Mouse (Mus musculus): ENCODE measurements around the gene Gm13089. TPM values are rescaled to one million over a fixed set of nuclear protein-coding genes. Genes with fewer than 3 reads are reported as not detected.

Gene Gm13089
- total RNA-seq (2023): not detected

GRCm38 (mm10) chr4:143702611-143703010 lies at the start of gene Gm13089:
TSS of gene Gm13089 (minus strand) at chr4:143702711.

GRCm38 (mm10) chr4:143719155-143719554 lies 16.6 kb upstream of the Gm13089 start, which contains the start of gene Gm13078:
TSS of gene Gm13078 (plus strand) at chr4:143719455.

GRCm38 (mm10) chr4:143657146-143657545 lies 45.4 kb downstream of the Gm13089 start, which contains the start of gene Gm13088:
TSS of gene Gm13088 (minus strand) at chr4:143657246.

Other genes starting within 250 kb of the Gm13089 start
- gene Gm13043, start 191.4 kb downstream of the Gm13089 start, total RNA-seq (2023): not detected
- not detected for gene Gm13040, start 166.8 kb downstream of the Gm13089 start, total RNA-seq (2023)
- not detected for gene BC080695, start 151.0 kb downstream of the Gm13089 start, total RNA-seq (2023)
- not detected for gene Gm13057, start 151.0 kb downstream of the Gm13089 start, total RNA-seq (2023)
- gene Gm13083, start 87.7 kb downstream of the Gm13089 start, total RNA-seq (2023): not detected
- not detected for gene Gm13088, start 45.5 kb downstream of the Gm13089 start, total RNA-seq (2023)
- not detected for gene Gm13078, start 16.7 kb upstream of the Gm13089 start, total RNA-seq (2023)
- not detected for gene Gm13023, start 86.6 kb upstream of the Gm13089 start, total RNA-seq (2023)
- gene Gm13084, start 113.4 kb upstream of the Gm13089 start, total RNA-seq (2023): not detected
- not detected for gene Gm13103, start 143.8 kb upstream of the Gm13089 start, total RNA-seq (2023)
- not detected for gene Pramef6, start 197.7 kb upstream of the Gm13089 start, total RNA-seq (2023)
- gene Pramef25, start 248.3 kb upstream of the Gm13089 start, total RNA-seq (2023): not detected

All from B cell, adult 67 days (primary cell).